Mouse (Mus musculus): ENCODE results near the gene Pank3.

DNA sequence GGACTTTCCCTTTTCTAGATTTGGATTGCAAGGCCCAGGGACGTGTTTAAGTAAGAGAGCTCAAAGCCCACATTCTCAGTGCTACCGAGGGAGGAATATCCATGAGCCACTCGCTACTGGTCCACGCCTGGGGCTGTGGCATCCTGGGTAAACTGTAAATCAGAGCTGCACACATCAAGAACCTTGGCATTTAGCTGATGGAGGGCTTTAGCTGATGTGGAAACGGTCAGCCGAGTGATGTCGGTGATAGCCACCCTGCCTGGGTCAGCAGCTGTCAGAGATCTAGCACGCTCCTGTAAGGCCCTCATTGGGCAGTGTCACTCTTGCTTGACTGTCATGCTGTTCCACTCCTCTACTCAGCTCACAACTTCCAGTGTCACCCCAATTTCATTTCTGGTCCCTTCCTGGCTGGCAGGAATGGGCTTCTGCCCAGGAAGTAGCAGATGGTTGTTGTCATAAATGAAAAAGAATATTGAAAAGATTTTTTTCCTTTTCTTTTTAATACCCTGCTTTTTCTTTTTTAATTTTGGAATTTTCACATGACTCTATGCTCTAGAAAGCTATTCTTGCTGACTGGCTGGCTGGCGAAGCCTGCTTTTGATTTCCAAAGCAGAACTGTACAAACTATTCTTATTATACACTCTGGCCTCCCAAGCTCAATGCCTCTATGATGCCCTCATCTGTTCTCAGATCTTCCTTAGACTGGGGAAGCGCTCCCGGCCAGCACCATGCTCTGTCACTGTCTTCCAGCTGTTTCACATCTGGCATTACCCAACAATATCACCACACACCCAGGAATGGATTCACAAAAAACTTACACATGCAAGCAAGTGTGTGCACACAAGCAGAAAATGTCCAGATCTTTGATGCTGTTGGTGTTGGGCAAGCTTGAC lies 12.6 kb upstream of the Pank3 start:
- TF ChIP-seq EP300 (IDR thresholded peaks at IDR 0.05; ENCODE audit: low read depth) = no peak
- no peak for TF ChIP-seq CTCF (IDR thresholded peaks at IDR 0.05; ENCODE audit: low read depth)
